Mouse (Mus musculus) layer of hippocampus, adult 18-20 months (tissue): Measurements from ENCODE around the gene Ppat. TPM values are rescaled to one million over a fixed set of nuclear protein-coding genes. Genes with fewer than 3 reads are reported as not detected.

ENCODE experiments used
- DNase-seq, 2 experiments: peaks; one replicate each; pipeline ENCODE4 v3.0.0; 2022; ENCODE audit warnings: low spot score in 2 of 2
- total RNA-seq, 2 experiments: library from RNA; stranded (reverse); gene quantifications; 2 replicates each; pipeline ENCODE4 v1.2.3; 2021

Gene Ppat
- total RNA-seq, 2 experiments from 2014 or later, result 16.2 to 17.8 TPM

GRCm38 (mm10) chr5:76892608-76893007 lies 58.8 kb downstream of the Ppat start:
- no peak for DNase-seq

- no peak for DNase-seq
Observed at GRCm38 (mm10) chr5:76887011-76887410, 64.4 kb downstream of the Ppat start.

GRCm38 (mm10) chr5:76884107-76884506 lies 67.3 kb downstream of the Ppat start:
- DNase-seq, result no peak

GRCm38 (mm10) chr5:76876106-76876758 lies 75.1 kb downstream of the Ppat start:
- no peak for DNase-seq

GRCm38 (mm10) chr5:76869553-76869952 lies 81.8 kb downstream of the Ppat start:
- no peak for DNase-seq

GRCm38 (mm10) chr5:76868693-76869286 lies 82.6 kb downstream of the Ppat start:
- DNase-seq, result peak in 1 of 2 experiments; percentile 22

GRCm38 (mm10) chr5:76866819-76867218 lies 84.6 kb downstream of the Ppat start:
- DNase-seq, result no peak

Other genes with a start within 250 kb of the Ppat start
- 10 to 100 TPM; 19.3 to 23.2 TPM for gene Aasdh, start 46.1 kb downstream of the Ppat start, total RNA-seq
- gene Paics, start 271 bp downstream of the Ppat start, total RNA-seq, result 10 to 100 TPM; 89.6 to 91.3 TPM
- gene Srp72, start 23.1 kb upstream of the Ppat start, total RNA-seq, result 100 to 1,000 TPM in 1 of 2 experiments, 10 to 100 TPM in 1; 93.1 to 102 TPM
- not detected for gene Arl9, start 52.5 kb upstream of the Ppat start, total RNA-seq
- 1 to 10 TPM in 1 of 2 experiments, under 1 TPM in 1; 0.97 to 1.1 TPM for gene Thegl, start 64.4 kb upstream of the Ppat start, total RNA-seq
- gene Hopx, start 163.5 kb upstream of the Ppat start, total RNA-seq, result 10 to 100 TPM; 82.2 to 84.9 TPM